Mouse (Mus musculus) stomach, embryonic 16.5 days (tissue): Measurements from ENCODE around the gene Eras. TPM values are rescaled to one million over a fixed set of nuclear protein-coding genes. Genes with fewer than 3 reads are reported as not detected.
"Not testable (repeated sequence)": the region's sequence is repeated elsewhere in the genome, so short reads cannot be mapped to it uniquely, and the experiment has no call there.

ENCODE experiments used
- ATAC-seq: fragments of 200-750 bp; cut with Nextera tagmentation; 2 replicates; pipeline ENCODE4 v1.8.0; 2017; ENCODE audit warnings: moderate number of reproducible peaks, moderate TSS enrichment; ENCODE audit not compliant: insufficient read depth, low FRiP score
- H3K27ac ChIP-seq: fragments of 300-500 bp; sonication (generic); 2 replicates; pipeline ENCODE4 v1.5.1; 2014; ENCODE audit warnings: low read length
- H3K27me3 ChIP-seq: fragments of 300-500 bp; sonication (generic); 2 replicates; pipeline ENCODE4 v1.6.1; 2014; ENCODE audit warnings: low read length, control low read depth, mixed read lengths; ENCODE audit not compliant: control insufficient read depth, insufficient read depth
- H3K36me3 ChIP-seq: fragments of 300-500 bp; sonication (generic); 2 replicates; pipeline ENCODE4 v1.6.1; 2014; ENCODE audit warnings: low read length; ENCODE audit not compliant: control insufficient read depth, insufficient read depth
- H3K4me1 ChIP-seq: fragments of 300-500 bp; sonication (generic); 2 replicates; pipeline ENCODE4 v1.6.1; 2014; ENCODE audit warnings: low read length, control low read depth, mixed read lengths; ENCODE audit not compliant: control insufficient read depth, insufficient read depth
- H3K4me2 ChIP-seq: fragments of 300-500 bp; sonication (generic); 2 replicates; pipeline ENCODE4 v1.6.1; 2014; ENCODE audit warnings: low read depth, low read length, mixed read lengths
- H3K4me3 ChIP-seq: fragments of 300-500 bp; sonication (generic); replicated peaks from 2 replicates; pipeline ENCODE4 v1.5.1; 2014; ENCODE audit warnings: mild to moderate bottlenecking, low read length
- H3K9ac ChIP-seq: fragments of 300-500 bp; sonication (generic); 2 replicates; pipeline ENCODE4 v1.6.1; 2014; ENCODE audit warnings: low read length
- H3K9me3 ChIP-seq: fragments of 300-500 bp; sonication (generic); replicated peaks from 2 replicates; pipeline ENCODE4 v1.6.1; 2016; ENCODE audit warnings: low read length, control low read depth; ENCODE audit not compliant: control insufficient read depth
- WGBS: fragments of 180-500 bp; shearing (Covaris S2); extraction: QIAGEN DNeasy Blood & Tissue Kit; methylation state at CpG from one replicate; pipeline ENCODE4 v1.1.7; 2014; 5-methylcytosine and 5-hydroxymethylcytosine counted together
- polyA plus RNA-seq: library from polyadenylated mRNA; unstranded; fragments of >200 nt; fragmentation: Nextera tagmentation; extraction: Ambion mirVana; gene quantifications from 2 replicates; pipeline ENCODE4 v1.2.1, GENCODE M21; 2015

Eras gene
- polyA plus RNA-seq, 1 experiment from 2014 or later: not detected

- 0 out of 2 replicates have a peak within 1 kb of the TSS, but pooled peaks have one; percentile 11 for H3K4me3 ChIP-seq
- H3K9me3 ChIP-seq: no peaks in the 10 kb centered on the region
- H3K27ac ChIP-seq: no peak within 1 kb of the TSS
- peaks cover 31% of the 10 kb centered on the region for H3K27me3 ChIP-seq
- 13% methylated on average over 40 of the region's 40 CpGs for WGBS
- H3K36me3 ChIP-seq: no peaks in the 10 kb centered on the region
- no peaks in the 10 kb centered on the region for H3K4me1 ChIP-seq
- H3K9ac ChIP-seq: no peak within 1 kb of the TSS
- 0 out of 2 replicates have a peak within 1 kb of the TSS, but pooled peaks have one; percentile 21 for H3K4me2 ChIP-seq
- ATAC-seq: no peak
Observed at GRCm38 (mm10) chrX:7919601-7920383, 8.6 kb downstream of the Eras start, which contains the start of gene Pcsk1n. Gene Pcsk1n (plus strand): TSS chrX:7919822.

- not testable (repeated sequence) for H3K27ac ChIP-seq, H3K36me3 ChIP-seq, ATAC-seq, H3K4me3 ChIP-seq, H3K9ac ChIP-seq, H3K9me3 ChIP-seq, H3K4me2 ChIP-seq, H3K4me1 ChIP-seq
- peaks cover 18% of the 10 kb centered on the region for H3K27me3 ChIP-seq
- 71% methylated on average over 6 of the region's 6 CpGs for WGBS
Observed at GRCm38 (mm10) chrX:7917960-7918359, 10.4 kb downstream of the Eras start.

- H3K4me2 ChIP-seq, H3K4me3 ChIP-seq, H3K36me3 ChIP-seq, H3K4me1 ChIP-seq, H3K9me3 ChIP-seq, H3K27me3 ChIP-seq, ATAC-seq, H3K27ac ChIP-seq, H3K9ac ChIP-seq: not testable (repeated sequence)
- 17% methylated on average over 3 of the region's 3 CpGs for WGBS
Observed at GRCm38 (mm10) chrX:7915669-7916068, 12.7 kb downstream of the Eras start.

DNA sequence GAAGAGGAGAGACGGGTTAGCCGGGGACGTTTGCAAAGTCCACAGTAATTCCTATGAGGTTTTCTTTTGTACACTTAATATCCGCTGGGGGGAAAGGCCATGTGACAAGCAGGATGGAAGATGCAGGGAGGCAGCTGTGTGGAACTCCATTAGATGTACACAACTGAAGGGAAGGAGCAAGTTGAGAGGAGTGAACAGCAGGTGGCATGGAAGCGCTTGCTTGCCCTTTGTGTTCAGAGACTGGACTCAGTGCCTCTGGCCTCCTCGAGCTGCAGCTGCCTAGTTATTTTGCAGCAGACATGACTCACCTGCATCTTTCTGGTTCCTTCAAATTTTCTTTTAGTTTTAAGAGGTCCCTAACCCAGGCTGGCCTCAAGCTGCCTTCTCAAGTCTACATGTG is 17.9 kb downstream of the Eras start:
- WGBS: 46% methylated on average over 6 of the region's 6 CpGs
- H3K4me2 ChIP-seq: no peak overlapping the region
- no peak overlapping the region for H3K9ac ChIP-seq
- H3K36me3 ChIP-seq: no peaks in the 10 kb centered on the region
- no peak for ATAC-seq
- no peaks in the 10 kb centered on the region for H3K27me3 ChIP-seq
- no peak overlapping the region for H3K27ac ChIP-seq
- H3K4me3 ChIP-seq: no peak overlapping the region
- H3K9me3 ChIP-seq: no peaks in the 10 kb centered on the region; the same call in 1 of the 2 replicates
- no peaks in the 10 kb centered on the region for H3K4me1 ChIP-seq

DNA sequence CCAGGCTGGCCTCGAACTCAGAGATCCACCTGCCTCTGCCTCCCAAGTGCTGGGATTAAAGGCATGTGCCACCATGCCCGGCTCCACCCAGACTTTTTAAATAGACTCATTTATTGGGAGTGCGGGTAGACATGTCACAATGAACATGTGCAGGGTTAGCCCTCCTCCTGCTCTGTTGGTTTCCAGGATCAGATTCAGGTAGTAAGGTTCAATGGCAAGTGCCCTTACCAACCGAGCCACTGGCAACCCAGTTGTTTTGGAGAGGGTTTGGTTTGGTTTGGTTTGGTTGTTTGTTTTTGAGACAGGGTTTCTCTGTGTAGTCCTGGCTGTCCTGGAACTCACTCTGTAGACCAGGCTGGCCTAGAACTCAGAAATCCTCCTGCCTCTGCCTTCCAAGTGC is 19.2 kb downstream of the Eras start, which contains the start of gene Gm10490:
Gm10490 (plus strand) TSS at position 301 of the 400 bp plus-strand sequence.
- not testable (repeated sequence) for H3K36me3 ChIP-seq, H3K9ac ChIP-seq, ATAC-seq, H3K4me3 ChIP-seq, H3K4me1 ChIP-seq, H3K27me3 ChIP-seq, H3K27ac ChIP-seq, H3K9me3 ChIP-seq, H3K4me2 ChIP-seq
- WGBS: 94% methylated on average over 4 of the region's 4 CpGs

DNA sequence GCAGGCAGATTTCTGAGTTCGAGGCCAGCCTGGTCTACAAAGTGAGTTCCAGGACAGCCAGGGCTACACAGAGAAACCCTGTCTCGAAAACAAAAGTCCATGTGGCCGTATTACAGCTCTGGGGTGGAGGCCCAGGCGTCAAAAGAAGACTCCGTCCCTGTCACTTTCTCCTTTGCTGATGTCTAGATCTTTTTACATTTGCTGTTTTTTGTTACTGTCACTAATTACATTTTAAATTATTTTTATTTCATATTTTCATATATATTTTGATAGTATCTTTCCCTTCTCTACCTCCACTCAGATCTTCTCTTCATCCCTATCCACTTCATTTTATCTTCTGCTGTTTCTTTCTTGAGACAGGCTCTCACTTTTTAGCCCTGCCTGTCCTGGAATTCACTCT is 20.7 kb downstream of the Eras start, which contains the start of gene Gm10491:
Gm10491 (minus strand) TSS at position 101 of the 400 bp plus-strand sequence.
- ATAC-seq: no peak
- H3K4me2 ChIP-seq: no peak within 1 kb of the TSS
- H3K27me3 ChIP-seq: no peaks in the 10 kb centered on the region
- no peaks in the 10 kb centered on the region; the same call in 1 of the 2 replicates for H3K9me3 ChIP-seq
- H3K4me1 ChIP-seq: no peaks in the 10 kb centered on the region
- no peak within 1 kb of the TSS for H3K4me3 ChIP-seq
- no peak within 1 kb of the TSS for H3K9ac ChIP-seq
- H3K36me3 ChIP-seq: no peaks in the 10 kb centered on the region
- WGBS: 90% methylated on average over 5 of the region's 5 CpGs
- H3K27ac ChIP-seq: no peak within 1 kb of the TSS

- Histone ChIP-seq H3K27ac (no peak overlapping the region), H3K9me3 (no peaks in the 10 kb centered on the region; the same call in 1 of the 2 replicates), H3K4me1 (no peaks in the 10 kb centered on the region), H3K9ac (no peak overlapping the region), H3K27me3 (no peaks in the 10 kb centered on the region), H3K4me3 (no peak overlapping the region), H3K4me2 (no peak overlapping the region), H3K36me3 (no peaks in the 10 kb centered on the region)
- WGBS: 94% methylated on average over 5 of the region's 5 CpGs
- no peak for ATAC-seq
Observed at GRCm38 (mm10) chrX:7904441-7904840, 24.0 kb downstream of the Eras start.

- peak within 1 kb of the TSS; percentile 61 for H3K4me3 ChIP-seq
- 13% methylated on average over 61 of the region's 62 CpGs for WGBS
- peaks cover 4% of the 10 kb centered on the region; the same call in 1 of the 2 replicates for H3K36me3 ChIP-seq
Observed at GRCm38 (mm10) chrX:7898880-7899874, 29.2 kb downstream of the Eras start, which contains the start of the genes Pqbp1 and Timm17b. Gene Pqbp1 (minus strand): TSS chrX:7899269. Gene Timm17b (plus strand): TSS chrX:7899357.

More at GRCm38 (mm10) chrX:7898880-7899874, 29.2 kb downstream of the Eras start, which contains the start of the genes Pqbp1 and Timm17b:
- H3K4me2 ChIP-seq: peak within 1 kb of the TSS; percentile 60
- H3K27me3 ChIP-seq: no peaks in the 10 kb centered on the region
- peak; percentile 99 for ATAC-seq
- peak within 1 kb of the TSS; percentile 83 for H3K27ac ChIP-seq
- H3K4me1 ChIP-seq: no peaks in the 10 kb centered on the region
- no peaks in the 10 kb centered on the region for H3K9me3 ChIP-seq
- peak within 1 kb of the TSS; percentile 70 for H3K9ac ChIP-seq
